Mouse (Mus musculus) bone marrow macrophage, adult 2 months (primary cell): ENCODE data around the gene Gnb1l. TPM values are rescaled to one million over a fixed set of nuclear protein-coding genes. Genes with fewer than 3 reads are reported as not detected.
A peak's percentile ranks its signal among the peaks of the same experiment; 100 is the strongest.

Experiments
- H3K27ac ChIP-seq: 2 replicates; pipeline ENCODE4 v1.5.1; 2012; ENCODE audit warnings: low read depth, low read length; ENCODE audit not compliant: insufficient read depth
- H3K4me1 ChIP-seq: 2 replicates; pipeline ENCODE4 v1.6.1; 2012; ENCODE audit warnings: low read length; ENCODE audit not compliant: control insufficient read depth, insufficient read depth
- H3K4me3 ChIP-seq: 2 replicates; pipeline ENCODE4 v1.5.1; 2012; ENCODE audit warnings: mild to moderate bottlenecking, low read length, moderate library complexity; ENCODE audit not compliant: insufficient read depth
- CTCF ChIP-seq: IDR thresholded peaks from 2 replicates; pipeline ENCODE4 v1.5.1; 2012; ENCODE audit warnings: low read depth, mild to moderate bottlenecking, low read length, moderate library complexity
- POLR2A ChIP-seq: IDR thresholded peaks from 2 replicates; pipeline ENCODE4 v1.6.1; 2012; ENCODE audit warnings: mild to moderate bottlenecking, low read depth, low read length, borderline replicate concordance
- polyA plus RNA-seq: library from polyadenylated mRNA; stranded (reverse); fragments of >200 nt; gene quantifications from 2 replicates; pipeline ENCODE4 v1.2.4, GENCODE M21; 2012; ENCODE audit not compliant: missing spikeins, insufficient read depth, insufficient read length

Gene Gnb1l
- polyA plus RNA-seq, 1 experiment, result 1.8 TPM

DNA sequence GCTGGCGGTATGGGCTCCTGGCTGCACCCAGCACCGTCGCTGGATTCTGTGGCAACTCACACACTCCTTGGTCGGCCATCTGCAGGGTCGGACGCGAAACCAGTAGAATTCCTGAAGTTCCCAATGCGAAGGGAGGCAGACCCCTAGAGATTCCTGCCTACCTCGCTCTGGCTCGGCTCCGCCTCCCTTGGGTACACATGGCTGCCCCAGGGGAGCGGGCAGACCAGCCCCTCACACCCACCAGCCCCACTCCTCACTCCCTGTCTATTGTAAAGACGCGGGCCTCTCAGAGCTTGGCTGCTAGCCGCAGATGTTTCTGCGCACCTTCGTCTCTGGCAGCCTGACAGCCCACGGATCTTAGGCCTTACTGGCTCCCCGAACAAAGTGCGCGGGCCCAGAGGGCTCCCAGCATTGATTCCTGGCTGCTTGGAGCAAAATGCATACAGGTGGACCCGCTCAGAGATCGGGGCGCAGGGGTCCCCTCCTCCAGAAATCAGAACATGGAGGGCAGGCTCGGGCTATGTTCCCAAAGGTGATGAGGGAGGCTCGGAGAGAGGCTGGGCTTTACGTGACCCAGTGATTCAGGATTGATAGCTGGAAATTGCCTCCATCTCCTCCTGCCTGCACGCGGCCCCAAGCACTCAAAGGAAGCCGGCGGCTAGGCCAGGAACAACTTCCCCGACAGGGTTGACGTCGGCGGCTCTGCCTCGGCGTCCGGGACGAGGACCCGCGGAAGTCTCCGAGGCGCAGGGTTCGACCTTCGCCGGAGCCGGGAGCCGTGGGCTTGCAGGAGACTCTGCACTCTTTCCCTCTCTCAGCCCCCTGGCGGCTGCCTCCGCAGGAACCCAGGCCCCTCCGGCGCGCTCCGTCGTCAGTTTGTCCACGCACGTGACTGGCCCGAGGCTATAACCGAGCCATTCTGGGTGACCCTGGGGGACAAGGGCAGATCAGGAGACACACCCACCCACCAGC is 92.8 kb downstream of the Gnb1l start:
- Histone ChIP-seq H3K4me3 (peak overlapping the region; percentile 24; the same call in 1 of the 2 replicates), H3K4me1 (no peaks in the 10 kb centered on the region), H3K27ac (no peak overlapping the region)
- TF ChIP-seq CTCF (no peak), POLR2A (no peak)

DNA sequence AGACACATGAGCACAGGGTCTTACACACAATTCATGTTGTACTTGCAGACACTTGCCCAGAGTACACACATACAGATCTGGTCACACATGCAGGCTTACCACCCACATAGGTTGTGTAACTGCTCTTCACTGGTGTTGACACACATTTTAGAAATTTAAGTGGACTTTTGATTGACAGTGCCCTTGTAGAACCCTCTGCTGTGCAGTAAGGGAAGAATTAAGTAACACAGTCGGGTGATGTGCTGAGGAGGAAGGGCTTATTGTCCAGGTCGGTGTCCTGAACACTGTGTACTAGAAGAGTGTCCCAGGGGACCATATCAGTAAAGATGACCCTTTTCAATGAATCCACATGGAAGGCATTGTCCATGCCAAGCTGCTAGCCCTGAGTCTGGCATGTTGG is 95.4 kb downstream of the Gnb1l start:
- Histone ChIP-seq H3K4me3 (no peak overlapping the region), H3K4me1 (no peaks in the 10 kb centered on the region), H3K27ac (no peak overlapping the region)
- TF ChIP-seq POLR2A (no peak), CTCF (no peak)

DNA sequence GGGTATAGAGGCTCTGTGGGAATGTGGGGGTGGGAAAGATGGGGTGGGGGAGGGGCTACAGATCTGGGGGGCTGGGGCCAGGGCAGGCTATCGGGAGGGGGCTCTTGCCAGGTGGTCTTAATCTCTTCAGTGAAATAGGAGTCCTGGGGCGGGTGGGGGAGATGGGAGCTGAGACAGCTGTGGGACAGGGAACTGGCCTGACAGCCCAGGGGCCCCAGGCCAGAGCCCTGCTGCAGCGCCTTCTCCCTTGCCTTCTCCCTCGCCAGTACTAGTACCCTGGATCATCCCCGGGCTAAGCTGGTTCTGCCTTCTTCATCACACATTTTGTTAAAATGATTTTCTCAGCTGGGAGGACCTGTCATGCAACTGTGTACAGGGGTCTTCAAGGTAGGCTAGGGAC is 97.7 kb downstream of the Gnb1l start:
- Histone ChIP-seq H3K4me1 (no peaks in the 10 kb centered on the region), H3K4me3 (no peak overlapping the region), H3K27ac (no peak overlapping the region)
- TF ChIP-seq CTCF (no peak), POLR2A (no peak)

DNA sequence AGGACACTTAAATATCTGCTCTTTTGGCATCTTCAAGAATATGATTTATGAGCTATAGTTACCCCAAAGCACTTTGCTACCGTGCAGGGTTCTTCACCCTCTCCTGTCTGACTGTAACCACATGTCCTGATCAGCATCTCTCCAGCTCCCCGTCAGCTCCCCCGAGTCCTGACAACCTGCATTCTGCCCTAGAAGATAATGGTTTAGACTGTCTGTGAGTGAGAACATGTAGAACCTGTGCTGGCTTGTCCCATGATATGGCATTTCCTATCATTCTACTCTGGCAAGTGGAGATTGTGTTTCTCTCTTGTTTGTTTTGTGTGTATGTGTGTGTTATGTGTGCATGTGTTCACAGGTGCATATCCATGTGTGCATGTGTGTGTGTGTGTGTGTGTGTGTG is 99.5 kb downstream of the Gnb1l start:
- H3K4me3 ChIP-seq, result no peak overlapping the region
- no peaks in the 10 kb centered on the region for H3K4me1 ChIP-seq
- H3K27ac ChIP-seq, result no peak overlapping the region
- no peak for TF ChIP-seq POLR2A
- TF ChIP-seq CTCF, result no peak

DNA sequence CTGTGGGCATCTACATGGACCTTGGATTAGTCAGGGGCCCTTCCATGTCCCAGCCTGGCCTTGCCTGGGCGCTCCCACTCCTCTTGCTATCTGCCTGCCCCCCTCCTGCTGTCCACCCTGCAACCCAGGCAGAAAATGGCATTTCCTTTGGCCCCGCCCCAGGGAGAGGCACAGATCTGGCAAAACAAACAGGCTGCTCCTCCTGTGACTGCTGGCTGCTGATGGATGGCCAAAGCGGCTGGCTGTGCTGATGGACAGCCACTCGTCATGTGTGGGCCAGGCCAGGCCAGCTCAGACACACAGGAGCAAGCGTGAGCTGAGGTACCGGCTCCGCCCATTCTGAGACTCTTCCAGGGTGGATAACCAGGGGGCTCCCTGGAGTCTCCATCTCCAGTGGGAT is 102.9 kb downstream of the Gnb1l start:
- Histone ChIP-seq H3K4me1 (no peaks in the 10 kb centered on the region), H3K4me3 (no peak overlapping the region), H3K27ac (no peak overlapping the region)
- TF ChIP-seq CTCF (no peak), POLR2A (no peak)

DNA sequence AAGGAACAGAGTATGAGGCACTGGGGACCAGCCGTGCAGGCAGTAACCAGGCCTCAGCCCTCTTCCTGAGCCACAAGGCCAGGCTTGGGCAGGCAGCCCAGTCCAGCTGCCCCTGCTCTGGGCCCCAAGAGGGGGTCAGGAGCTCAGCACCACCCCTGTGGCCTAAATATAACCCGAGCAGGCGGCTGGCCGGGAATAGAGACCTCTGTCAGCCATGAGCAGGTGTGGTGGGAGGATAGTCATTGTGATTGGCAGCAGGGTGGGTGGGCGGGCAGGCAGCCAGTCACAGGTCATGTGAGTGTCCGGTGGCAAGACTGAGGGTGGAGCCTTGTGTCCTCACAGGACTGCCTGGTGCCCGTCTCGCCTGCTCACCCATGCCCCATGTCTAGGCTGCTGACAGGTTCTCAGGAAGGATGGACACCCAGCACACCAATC is 105.8 kb downstream of the Gnb1l start:
- Histone ChIP-seq H3K27ac (no peak overlapping the region), H3K4me1 (no peaks in the 10 kb centered on the region), H3K4me3 (no peak overlapping the region)
- TF ChIP-seq POLR2A (no peak), CTCF (no peak)

DNA sequence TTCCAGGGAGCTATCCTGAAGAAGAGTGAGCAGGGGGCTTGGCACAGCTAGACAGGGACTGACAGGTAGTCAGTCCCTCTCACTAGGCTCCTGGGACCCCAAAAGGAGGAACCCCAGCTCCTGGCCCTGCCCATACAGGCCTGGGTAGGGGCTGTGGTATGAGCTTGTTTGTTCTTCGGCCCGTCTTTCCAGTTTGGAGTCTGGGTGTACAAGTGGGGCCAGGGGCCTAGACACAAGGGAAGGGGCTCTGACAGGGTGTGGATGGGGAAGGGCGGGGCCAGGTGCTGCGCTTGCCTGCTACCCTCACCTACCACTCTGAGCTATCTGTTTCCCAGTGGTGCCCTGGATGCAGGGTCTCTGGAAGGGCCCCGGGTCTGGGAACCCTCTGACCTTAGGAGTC is 107.2 kb downstream of the Gnb1l start:
- Histone ChIP-seq H3K27ac (no peak overlapping the region), H3K4me1 (no peaks in the 10 kb centered on the region), H3K4me3 (no peak overlapping the region)
- TF ChIP-seq CTCF (no peak), POLR2A (no peak)

DNA sequence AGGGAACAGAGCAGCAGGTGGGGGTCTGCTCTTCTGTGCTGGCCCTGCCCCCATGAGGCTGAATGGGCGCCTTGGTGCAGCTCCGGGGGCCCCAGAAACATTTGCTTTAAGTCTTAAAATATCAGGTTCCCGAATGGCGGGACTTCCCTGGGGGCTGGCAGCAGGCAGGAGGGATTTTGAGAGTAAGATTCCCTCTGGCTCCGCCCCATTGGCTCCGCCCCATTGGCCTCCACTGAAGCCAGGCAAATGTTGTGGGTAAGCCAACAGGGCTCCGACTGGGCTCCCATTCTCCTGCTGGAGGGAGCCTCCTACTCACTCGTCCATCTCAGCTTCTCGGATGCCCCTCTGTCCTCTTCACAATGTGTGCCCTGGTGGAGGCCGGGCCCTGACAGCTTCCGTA is 109.7 kb downstream of the Gnb1l start:
- TF ChIP-seq POLR2A, result no peak
- no peak for TF ChIP-seq CTCF
- Histone ChIP-seq H3K4me1 (no peaks in the 10 kb centered on the region), H3K27ac (no peak overlapping the region), H3K4me3 (no peak overlapping the region)

DNA sequence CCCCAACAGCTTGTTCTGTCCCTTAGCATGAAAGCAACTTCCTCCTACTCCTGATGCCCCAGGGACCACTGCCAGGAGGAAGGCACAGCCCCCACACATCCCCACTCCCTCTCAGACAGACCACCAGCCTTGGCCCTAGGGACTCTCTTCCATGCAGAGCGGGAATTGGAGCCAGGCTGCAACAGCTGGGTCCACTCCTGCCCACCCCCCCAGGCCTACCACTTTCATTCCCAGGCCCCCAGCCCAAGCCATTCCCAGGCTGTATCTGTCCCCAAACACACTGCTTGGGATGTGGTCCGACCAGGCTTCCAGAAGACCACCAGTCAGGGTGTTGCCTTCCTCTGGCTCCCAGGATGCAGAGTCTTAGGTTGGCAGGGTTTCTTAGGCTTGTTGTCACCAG is 110.6 kb downstream of the Gnb1l start:
- Histone ChIP-seq H3K27ac (no peak overlapping the region), H3K4me1 (no peaks in the 10 kb centered on the region), H3K4me3 (no peak overlapping the region)
- TF ChIP-seq POLR2A (no peak), CTCF (no peak)

DNA sequence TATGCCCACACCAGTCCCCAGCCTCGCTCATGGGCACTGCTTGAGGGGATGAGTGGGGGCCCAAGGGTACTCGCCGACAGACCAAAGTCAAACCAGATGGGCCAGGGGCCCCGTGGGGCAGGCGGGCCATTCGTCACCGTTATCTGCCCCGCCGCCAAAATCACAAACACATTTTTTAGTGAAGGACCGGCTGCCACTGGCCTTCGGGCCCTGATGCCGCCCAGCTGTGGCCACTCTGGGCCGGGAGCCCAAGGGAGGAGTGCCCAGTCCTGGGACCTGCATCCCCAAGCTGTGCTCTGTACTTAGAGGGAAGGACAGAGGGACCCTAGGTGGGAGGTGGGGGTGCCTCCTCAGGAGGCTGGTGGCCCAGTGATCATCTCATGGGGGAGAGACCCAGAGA is 113.2 kb downstream of the Gnb1l start:
- TF ChIP-seq CTCF (no peak), POLR2A (no peak)
- Histone ChIP-seq H3K4me3 (no peak overlapping the region), H3K4me1 (no peaks in the 10 kb centered on the region), H3K27ac (no peak overlapping the region)

DNA sequence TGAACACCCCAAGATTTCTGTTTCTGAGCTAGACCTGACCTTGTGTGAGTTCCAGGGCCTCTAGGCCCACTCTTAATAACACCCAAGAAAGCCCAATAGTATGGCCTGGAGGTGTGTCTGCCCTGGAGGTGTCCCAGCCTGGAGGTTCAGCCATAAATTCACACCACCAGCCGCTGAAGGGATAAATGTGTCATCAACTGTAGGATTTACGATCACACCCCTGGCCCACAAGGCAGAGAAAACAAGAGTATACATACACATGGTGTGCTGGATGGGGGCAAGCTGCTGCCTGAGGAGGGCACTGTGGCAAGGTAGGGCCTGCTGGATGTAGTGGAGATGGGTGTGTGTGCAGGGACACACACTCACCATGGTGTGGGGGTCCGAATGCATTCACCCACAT is 114.8 kb downstream of the Gnb1l start:
- Histone ChIP-seq H3K27ac (no peak overlapping the region), H3K4me1 (no peaks in the 10 kb centered on the region), H3K4me3 (no peak overlapping the region)
- TF ChIP-seq CTCF (no peak), POLR2A (no peak)

Other genes starting within 250 kb of the Gnb1l start
- gene Ranbp1, start 250.0 kb upstream of the Gnb1l start, polyA plus RNA-seq, result 85.0 and 105 TPM in 2 replicates
- 5.3 and 11.4 TPM in 2 replicates for gene Gm49776, start 240.4 kb upstream of the Gnb1l start, polyA plus RNA-seq
- gene Dgcr8, start 209.5 kb upstream of the Gnb1l start, polyA plus RNA-seq, result 19.8 and 21.4 TPM in 2 replicates
- gene Tango2, start 150.6 kb upstream of the Gnb1l start, polyA plus RNA-seq, result 26.3 and 33.0 TPM in 2 replicates
- gene Arvcf, start 150.5 kb upstream of the Gnb1l start, polyA plus RNA-seq, result 1.8 and 3.5 TPM in 2 replicates
- gene Txnrd2, start 72.3 kb upstream of the Gnb1l start, polyA plus RNA-seq, result 23.4 and 26.3 TPM in 2 replicates
- 93.3 and 99.6 TPM in 2 replicates for gene Comt, start 71.9 kb upstream of the Gnb1l start, polyA plus RNA-seq
- 0.94 and 1.9 TPM in 2 replicates for gene Rtl10, start 188 bp downstream of the Gnb1l start, polyA plus RNA-seq
- gene Tbx1, start 92.0 kb downstream of the Gnb1l start, polyA plus RNA-seq, result not detected in 2 replicates
- gene Gp1bb, start 123.7 kb downstream of the Gnb1l start, polyA plus RNA-seq, result not detected in 2 replicates
- gene Gm49601, start 127.7 kb downstream of the Gnb1l start, polyA plus RNA-seq, result not detected in 2 replicates
- 0.60 and 0.83 TPM in 2 replicates for gene Sept5, start 131.2 kb downstream of the Gnb1l start, polyA plus RNA-seq